Comparison of ENCODE assay signal across 9 mouse cellular contexts in the genomic region with DNA sequence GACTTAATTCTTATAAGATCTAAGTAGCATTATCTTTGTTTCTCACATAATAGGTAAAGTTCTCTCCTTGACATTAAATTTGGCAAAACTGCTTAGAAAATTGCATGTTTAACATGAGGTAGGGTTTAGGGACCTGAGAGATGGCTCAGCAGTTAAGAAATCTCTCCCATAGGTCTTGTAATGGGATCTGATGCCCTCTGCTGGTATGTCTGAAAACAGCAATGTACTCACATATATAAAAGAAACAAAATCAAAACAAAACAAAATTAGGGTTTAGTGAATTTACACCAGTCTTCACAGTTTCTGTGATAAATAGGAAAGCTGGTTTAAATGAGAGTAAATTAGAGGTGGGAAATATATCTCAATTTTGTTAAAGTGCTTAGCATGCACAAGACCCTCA. TPM values are rescaled to one million over a fixed set of nuclear protein-coding genes. Genes with fewer than 3 reads are reported as not detected.
DNase-seq lines count a peak whose midpoint lies in the region; ATAC-seq and TF ChIP-seq lines count a peak whose summit lies in the region.
"Had no signal": no experiment of that assay in that cellular context is flagged by ENCODE, and none has a peak within 500 bp of the region (broad histone marks: within the 10 kb centered on the region; RNA-seq: fewer than 3 reads in every experiment).

No protein-coding gene starts in this region.

- peaks cover 18% of the 10 kb centered on the region for H3K36me3 ChIP-seq in ES-E14 (ENCODE audit: control insufficient read depth, insufficient read depth, low read length, poor library complexity, severe bottlenecking)

- H3K27ac ChIP-seq in ES-E14 (ENCODE audit: insufficient read depth, low read depth, low read length, poor library complexity, severe bottlenecking), result no peak overlapping the region
- H3K27ac ChIP-seq: stomach, embryonic 15.5 days had no signal

- no peak overlapping the region for H3K4me3 ChIP-seq in ES-E14 (ENCODE audit: insufficient read depth in 1 of 2, low read depth in 1 of 2, low read length in 2 of 2, poor library complexity in 1 of 2, severe bottlenecking in 1 of 2)
- H3K4me3 ChIP-seq: stomach, embryonic 15.5 days had no signal

- ATAC-seq in megakaryocyte progenitor cell, adult 5-6 weeks (replicated peaks; ENCODE audit: poor library complexity), result peak; percentile 63; the same call in 1 of the 2 replicates

- DNase-seq in adrenal gland, postnatal 10 days, result peak; percentile 66
- DNase-seq in adrenal gland, adult 2 months, result no peak
- peak; percentile 70 for DNase-seq in kidney, postnatal 10 days
- no peak for DNase-seq in kidney, adult 18-20 months
- peak; percentile 30 for DNase-seq in ES-E14 (ENCODE audit: low read depth, low spot score)
- DNase-seq in embryo, embryonic 11.5 days (ENCODE audit: low read depth, low spot score), result peak; percentile 37
- no peak for DNase-seq in adrenal gland, postnatal 4 days (ENCODE audit: low spot score in 2 of 2)

- in situ Hi-C loops in ES-E14 (cut with MboI; ENCODE audit: low sequenced_read_pairs in 2 of 2, unreplicated experiment in 2 of 2), result no loop called here

- no peak overlapping the region for H3K9ac ChIP-seq in ES-E14 (ENCODE audit: insufficient read depth, low read depth, low read length, poor library complexity, severe bottlenecking)
- H3K9ac ChIP-seq: stomach, embryonic 15.5 days had no signal

- H3K9me3 ChIP-seq in ES-E14 (ENCODE audit: control insufficient read depth, insufficient read depth, low read depth, low read length), result no peaks in the 10 kb centered on the region
- H3K9me3 ChIP-seq: stomach, embryonic 15.5 days had no signal

- peaks cover 0 to 4% of the 10 kb centered on the region in 2 experiments; a peak in 2 of 4 replicates for H3K4me1 ChIP-seq in ES-E14 (ENCODE audit: control insufficient read depth in 2 of 2, insufficient read depth in 2 of 2, low read length in 2 of 2, poor library complexity in 1 of 2)

TF ChIP-seq in ES-E14, 5 proteins besides CTCF, POLR2A, EP300 and RAD21:
- TF ChIP-seq ZNF384 (IDR thresholded peaks at IDR 0.05; ENCODE audit: low read depth, low read length) (no peak), ZC3H11A (IDR thresholded peaks at IDR 0.05; ENCODE audit: borderline replicate concordance, low read depth, low read length) (0 out of 2 replicates have a peak, but pooled peaks have one; percentile 27)

RNA-seq across cellular contexts. Expression of a gene that starts 11.9 kb away (rescaled TPM):
- 100 to 1,000 TPM; 200 to 226 TPM for total RNA-seq in adrenal gland, postnatal 10 days (2021)
- total RNA-seq in adrenal gland, adult 2 months (2021), result 100 to 1,000 TPM; 192 to 206 TPM
- polyA plus RNA-seq in adrenal gland, adult 2 months (2012; rRNA removed), result 70.2 and 77.0 TPM in 2 replicates
- 340 and 423 TPM in 2 replicates for total RNA-seq in ES-E14 (2012; rRNA removed)
- 45.3 and 52.5 TPM in 2 replicates for total RNA-seq in megakaryocyte progenitor cell, adult 5-6 weeks (2015)
- 90.5 and 106 TPM in 2 replicates for total RNA-seq in megakaryocyte progenitor cell, adult 5-6 weeks (2017)
- 100 to 1,000 TPM; 230 to 284 TPM for total RNA-seq in adrenal gland, postnatal 4 days (2021)

RNA-seq across cellular contexts. Expression of a gene that starts 42.1 kb away (rescaled TPM):
- total RNA-seq in adrenal gland, postnatal 10 days (2021), result 10 to 100 TPM; 31.8 to 36.5 TPM
- 10 to 100 TPM; 33.0 to 33.5 TPM for total RNA-seq in adrenal gland, adult 2 months (2021)
- polyA plus RNA-seq in adrenal gland, adult 2 months (2012; rRNA removed), result 9.5 and 12.2 TPM in 2 replicates
- total RNA-seq in ES-E14 (2012; rRNA removed), result 64.8 and 69.0 TPM in 2 replicates
- total RNA-seq in megakaryocyte progenitor cell, adult 5-6 weeks (2015), result 24.7 and 29.2 TPM in 2 replicates
- 58.0 and 92.2 TPM in 2 replicates for total RNA-seq in megakaryocyte progenitor cell, adult 5-6 weeks (2017)
- total RNA-seq in adrenal gland, postnatal 4 days (2021), result 10 to 100 TPM; 41.4 to 44.6 TPM

Comparison
In these comparisons a context has a peak if more than half of its experiments do, and no peak if none do; other contexts are left out.
1. DNase-seq: peak in adrenal gland, postnatal 10 days (single experiment), kidney, postnatal 10 days (single experiment), ES-E14 (single experiment) and embryo, embryonic 11.5 days (single experiment); none in adrenal gland, adult 2 months (single experiment), kidney, adult 18-20 months (single experiment) and adrenal gland, postnatal 4 days (0 of 2).